In the genomic region with DNA sequence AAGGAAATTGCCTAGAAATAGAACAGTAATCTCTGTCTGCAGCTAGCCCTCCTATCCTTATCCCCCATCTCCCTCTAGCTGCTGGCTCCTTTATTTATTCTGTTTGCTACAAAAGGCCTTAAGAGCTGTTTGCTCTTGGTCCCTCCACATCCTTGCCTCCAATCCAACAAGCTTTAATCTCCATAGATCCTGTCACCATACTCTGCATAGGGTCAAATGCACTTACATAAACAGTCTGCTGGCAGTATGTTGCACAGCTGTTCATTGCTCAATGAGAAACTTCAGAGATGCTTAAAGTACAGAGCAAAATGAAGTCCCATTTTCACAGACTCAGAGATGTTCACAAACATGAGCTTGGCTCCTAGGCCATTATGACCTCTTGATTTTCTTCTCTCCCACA, we compare ENCODE assay signal across 20 mouse cellular contexts.
"Had no signal": no experiment of that assay in that cellular context is flagged by ENCODE, and none has a peak within 500 bp of the region (broad histone marks: within the 10 kb centered on the region; RNA-seq: fewer than 3 reads in every experiment).

No protein-coding gene starts in this region.

- H3K9me3 ChIP-seq: liver, embryonic 13.5 days; megakaryocyte, embryonic 14.5 days; midbrain, embryonic 10.5 days; midbrain, embryonic 13.5 days; neural tube, embryonic 13.5 days had no signal

- H3K4me1 ChIP-seq: liver, embryonic 13.5 days; megakaryocyte, embryonic 14.5 days; midbrain, embryonic 13.5 days; neural tube, embryonic 13.5 days had no signal

- H3K27me3 ChIP-seq: liver, embryonic 13.5 days; megakaryocyte, embryonic 14.5 days; midbrain, embryonic 13.5 days; neural tube, embryonic 13.5 days had no signal

- H3K9ac ChIP-seq: liver, embryonic 13.5 days; midbrain, embryonic 13.5 days; neural tube, embryonic 13.5 days had no signal

- H3K27ac ChIP-seq: left cerebral cortex, adult 2 months; liver, embryonic 13.5 days; midbrain, embryonic 10.5 days; midbrain, embryonic 13.5 days; neural tube, embryonic 13.5 days had no signal

- H3K4me3 ChIP-seq: left cerebral cortex, adult 2 months; liver, embryonic 13.5 days; megakaryocyte, embryonic 14.5 days; midbrain, embryonic 10.5 days; midbrain, embryonic 13.5 days; myocyte; neural tube, embryonic 13.5 days had no signal

- H3K4me2 ChIP-seq: liver, embryonic 13.5 days; midbrain, embryonic 13.5 days; neural tube, embryonic 13.5 days had no signal

- DNase-seq: kidney, adult 2 months; kidney, postnatal 10 days; kidney, postnatal 4 days; layer of hippocampus, postnatal 36 days; liver, embryonic 13.5 days; lung, postnatal 36 days; retina, postnatal 1 day; right cerebral cortex, postnatal 25 days; spleen, adult 18-20 months; thymus, adult 2 months; thymus, postnatal 14 days; thymus, postnatal 4 days had no signal

- ATAC-seq: intestine, embryonic 16.5 days; midbrain, embryonic 13.5 days; midbrain, embryonic 16.5 days had no signal
